Mouse (Mus musculus) lung, adult 18-20 months (tissue): ENCODE data around the gene Cartpt.
"Not testable (repeated sequence)": the region's sequence is repeated elsewhere in the genome, so short reads cannot be mapped to it uniquely, and the experiment has no call there.

Experiments
- DNase-seq, 2 experiments: peaks; one replicate each; pipeline ENCODE4 v3.0.0; 2022; ENCODE audit warnings: mixed read lengths in 2 of 2

The Cartpt gene

DNA sequence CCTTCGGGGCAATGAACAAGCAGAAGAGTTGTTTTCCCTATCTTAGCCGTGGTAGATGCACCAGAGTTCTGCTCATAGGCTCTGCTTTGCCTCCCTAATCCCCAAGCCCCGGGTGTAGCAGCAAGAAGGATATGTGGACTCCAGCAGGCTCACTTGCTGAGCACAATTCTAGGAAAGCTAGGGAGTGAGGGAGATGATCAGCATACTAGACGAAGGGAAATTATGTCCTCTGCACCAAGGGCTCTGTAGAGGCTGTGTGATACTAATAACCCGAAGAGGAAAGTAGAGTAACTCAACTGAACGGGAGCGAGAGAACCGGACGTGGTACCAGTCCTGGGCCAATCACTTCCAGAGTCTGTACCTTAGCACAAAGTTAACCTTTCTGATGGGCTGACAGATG is at the start of gene Cartpt:
Cartpt (minus strand) TSS at position 127 of the 400 bp plus-strand sequence.
- no peak for DNase-seq

DNA sequence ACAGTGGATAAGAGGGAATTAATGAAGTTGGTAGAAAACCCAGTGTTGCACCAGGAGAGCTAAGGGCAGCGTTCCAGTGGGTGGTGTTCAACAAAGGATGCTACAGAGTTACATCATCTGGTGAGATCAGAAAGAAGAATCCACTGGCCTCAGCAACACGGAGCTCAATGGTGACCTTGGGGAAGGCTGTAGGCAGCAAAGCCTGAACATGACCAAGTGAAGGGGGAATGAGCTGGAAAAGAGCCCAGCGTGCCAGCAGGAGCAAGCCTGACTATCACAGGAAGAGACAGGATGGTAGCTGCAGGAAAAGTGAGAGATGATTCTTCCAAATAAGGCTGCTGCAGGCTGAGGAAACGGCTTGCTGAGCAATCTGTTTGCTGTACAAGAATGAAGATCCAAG is 46.5 kb upstream of the Cartpt start:
- no peak for DNase-seq

DNA sequence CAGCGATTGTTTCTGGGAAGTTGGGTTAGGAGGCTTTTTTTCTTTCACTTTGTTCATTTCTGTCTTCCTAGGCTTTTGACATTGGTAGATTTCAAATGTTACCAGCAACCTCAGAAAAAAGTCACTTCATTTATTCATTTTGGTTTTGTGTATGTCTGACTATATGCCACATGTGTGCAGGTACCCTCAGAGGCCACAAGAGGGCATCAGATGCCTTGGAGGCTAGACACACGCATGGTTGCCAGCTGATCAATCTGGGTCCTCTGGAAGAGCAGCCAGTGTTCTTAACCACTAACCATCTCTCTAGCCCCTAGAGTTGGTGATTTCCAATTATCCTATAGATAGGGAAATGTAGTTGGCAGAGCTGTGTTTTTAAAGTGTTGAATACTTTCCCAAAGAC is 42.6 kb upstream of the Cartpt start:
- no peak for DNase-seq

DNA sequence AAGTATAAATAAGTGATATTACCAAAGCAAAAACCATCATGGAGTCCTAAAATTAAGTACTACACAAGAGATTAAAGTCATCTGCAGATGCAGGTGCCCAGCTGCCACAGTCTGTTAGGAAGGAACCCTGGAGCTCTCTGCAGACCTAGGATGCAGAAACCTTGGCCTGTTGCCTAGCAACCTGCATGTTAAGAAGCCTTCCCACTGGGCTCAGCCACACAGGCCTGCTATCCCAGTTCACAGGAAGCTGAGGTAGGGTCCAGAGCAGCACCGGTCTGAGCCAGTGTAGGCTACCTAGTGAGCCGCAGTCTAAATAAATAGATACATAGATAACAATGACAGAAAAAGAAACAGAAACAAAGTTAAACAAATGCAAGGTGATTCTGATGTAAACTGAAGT is 39.7 kb upstream of the Cartpt start:
- DNase-seq, result no peak

DNA sequence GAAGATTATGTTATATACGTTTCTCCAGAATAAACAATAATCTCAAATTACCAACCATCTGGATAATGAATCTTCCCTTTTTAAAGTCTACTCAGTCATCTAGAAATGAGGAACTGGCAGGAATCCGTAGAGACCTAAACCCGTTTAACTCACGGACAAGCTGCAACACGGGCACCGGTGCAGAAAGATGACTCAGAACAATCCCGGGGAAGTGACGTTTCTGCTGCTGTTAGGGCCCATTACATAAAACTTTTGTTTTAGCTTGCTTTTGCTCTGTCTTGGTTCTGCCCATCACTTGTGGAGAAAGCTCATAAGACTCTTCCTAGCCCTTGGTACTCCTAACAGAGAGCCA is 38.4 kb upstream of the Cartpt start:
- no peak for DNase-seq

GRCm38 (mm10) chr13:99938606-99939319 is 37.9 kb upstream of the Cartpt start:
- DNase-seq, result no peak

DNA sequence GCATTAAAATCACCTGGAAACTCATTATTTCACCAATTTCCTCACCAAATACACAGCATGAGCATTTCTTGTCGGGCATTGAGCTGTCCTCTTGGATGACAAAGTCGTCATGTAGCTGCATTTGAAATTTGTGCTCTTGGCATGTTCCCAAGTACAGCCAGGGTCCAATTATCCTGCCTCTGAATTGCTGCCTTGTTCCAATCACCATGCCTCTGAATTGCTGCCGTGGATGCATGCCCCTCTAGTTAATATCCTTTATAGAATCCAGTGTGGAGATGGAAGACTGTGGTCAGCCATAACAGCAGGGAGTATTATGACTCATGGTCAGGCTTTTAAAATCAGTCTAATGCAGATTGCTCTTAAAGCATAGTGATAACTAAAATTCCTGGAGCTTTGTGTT is 36.9 kb upstream of the Cartpt start:
- DNase-seq, result no peak

DNA sequence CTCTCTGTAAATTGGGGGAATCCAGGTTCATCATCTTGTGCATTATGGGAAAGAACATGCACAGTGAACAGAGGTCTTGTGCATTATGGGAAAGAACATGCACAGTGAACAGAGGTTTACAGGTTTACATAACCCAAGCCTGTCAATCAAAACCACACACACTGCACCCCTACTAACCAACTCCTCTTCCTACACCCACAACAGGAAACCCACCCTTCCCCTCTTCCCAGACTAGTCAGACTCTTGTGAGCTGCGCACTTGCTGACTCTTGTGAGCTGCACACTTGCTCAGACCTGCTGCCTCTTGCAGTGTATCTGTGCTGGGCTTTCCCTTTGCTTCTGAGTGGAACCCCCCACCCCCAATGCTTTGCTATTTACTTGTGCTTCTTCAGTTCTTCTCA is 31.5 kb upstream of the Cartpt start:
- no peak for DNase-seq

GRCm38 (mm10) chr13:99931502-99931901 is 30.6 kb upstream of the Cartpt start:
- DNase-seq, result no peak

DNA sequence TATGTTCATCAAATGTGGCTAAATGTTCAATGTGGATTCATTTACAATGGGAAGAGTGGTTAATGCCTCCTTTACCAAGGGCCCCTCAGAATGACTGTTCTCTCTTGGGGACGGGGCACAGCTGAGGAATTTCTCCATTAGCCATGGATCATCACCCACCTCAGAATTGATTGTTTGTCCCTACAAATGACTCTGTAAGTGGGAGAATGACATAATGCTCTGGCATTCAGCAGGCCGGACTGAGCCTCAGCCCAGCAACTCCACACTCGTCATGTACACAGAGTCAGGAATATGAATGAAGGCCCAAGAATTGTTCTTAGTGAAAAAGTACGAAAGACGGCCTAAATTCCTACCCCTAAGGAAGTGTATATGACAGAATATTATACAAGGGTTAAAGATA is 25.4 kb upstream of the Cartpt start:
- DNase-seq, result no peak

- no peak for DNase-seq
These were observed 14.7 kb upstream of the Cartpt start for GRCm38 (mm10) chr13:99915632-99916031.

GRCm38 (mm10) chr13:99900557-99900892 is 366 bp downstream of the Cartpt start:
- DNase-seq, result peak in 1 of 2 experiments; percentile 3

DNA sequence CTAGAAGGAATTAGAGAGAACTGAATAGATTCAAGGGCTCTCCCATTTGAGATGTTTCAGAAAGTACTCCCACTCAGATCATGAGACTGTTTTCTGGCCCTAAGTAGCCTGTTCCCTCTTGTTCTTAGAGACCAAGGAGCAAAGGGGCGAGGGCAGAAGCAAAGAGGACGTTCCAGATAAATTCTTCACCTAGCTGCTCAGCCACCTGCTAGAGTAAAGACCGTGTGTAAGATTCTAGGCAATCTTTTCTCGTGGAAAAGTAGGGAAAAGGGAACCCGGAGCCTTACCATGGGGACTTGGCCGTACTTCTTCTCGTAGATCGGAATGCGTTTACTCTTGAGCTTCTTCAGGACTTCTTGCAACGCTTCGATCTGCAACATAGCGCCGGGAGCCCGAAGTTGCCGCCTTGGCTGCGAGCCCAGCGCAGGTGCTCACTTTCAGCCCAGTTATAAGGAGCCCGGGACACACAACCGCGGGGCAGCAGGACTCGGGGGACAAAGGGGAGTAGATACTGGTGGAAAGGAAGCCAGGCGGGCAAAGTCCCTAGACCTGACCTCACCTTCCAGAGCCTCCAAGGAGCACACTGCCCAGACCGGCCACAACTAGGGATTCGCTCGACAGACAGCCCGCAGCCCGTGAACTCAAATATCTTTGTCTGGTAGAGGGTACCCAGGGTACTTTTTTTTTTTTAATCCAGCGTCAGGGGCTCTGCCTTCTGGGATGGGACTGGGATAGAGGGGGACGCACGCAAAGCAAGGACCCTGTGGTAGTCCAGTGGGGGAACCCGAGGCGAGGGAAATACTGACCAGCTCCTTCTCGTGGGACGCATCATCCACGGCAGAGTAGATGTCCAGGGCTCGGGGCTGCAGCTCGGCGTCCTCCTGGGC is 978 bp downstream of the Cartpt start:
- DNase-seq, result no peak

DNA sequence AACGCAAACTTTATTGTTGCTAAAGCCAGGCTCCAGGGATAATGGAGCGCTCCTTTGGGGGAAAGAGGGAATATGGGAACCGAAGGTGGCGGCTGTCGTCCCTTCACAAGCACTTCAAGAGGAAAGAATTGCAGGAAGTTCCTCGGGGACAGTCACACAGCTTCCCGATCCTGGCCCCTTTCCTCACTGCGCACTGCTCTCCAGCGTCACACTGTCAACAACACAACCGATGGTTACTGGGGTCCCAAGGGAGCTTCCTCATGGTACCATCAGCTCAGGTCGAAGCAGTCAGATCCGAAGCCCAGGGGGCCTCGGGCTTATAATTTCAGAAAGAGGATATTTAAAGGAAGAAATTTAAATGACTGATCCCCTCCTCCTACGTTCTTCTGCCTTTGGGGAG is 2.1 kb downstream of the Cartpt start:
- DNase-seq, result no peak

- DNase-seq, result no peak
These were observed 15.3 kb downstream of the Cartpt start for GRCm38 (mm10) chr13:99885636-99886035.

DNA sequence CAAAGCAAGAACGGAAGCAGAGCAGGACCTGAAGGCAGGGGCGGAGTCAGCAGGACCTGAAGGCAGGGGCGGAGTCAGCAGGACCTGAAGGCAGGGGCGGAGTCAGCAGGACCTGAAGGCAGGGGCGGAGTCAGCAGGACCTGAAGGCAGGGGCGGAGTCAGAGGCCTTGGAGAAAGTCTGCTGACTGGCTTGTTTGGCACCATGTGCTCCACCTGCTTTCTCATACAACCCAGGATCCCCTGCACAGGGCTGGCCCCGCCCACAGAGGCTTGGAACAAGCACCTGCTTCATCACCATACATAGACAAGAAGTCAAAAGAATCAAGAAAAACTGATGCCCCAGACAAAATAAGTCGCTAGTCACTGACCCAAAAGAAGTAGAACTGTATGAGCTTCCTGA is 19.1 kb downstream of the Cartpt start:
- DNase-seq, result not testable (repeated sequence)

- no peak for DNase-seq
These were observed 21.2 kb downstream of the Cartpt start for GRCm38 (mm10) chr13:99879696-99880095.

DNA sequence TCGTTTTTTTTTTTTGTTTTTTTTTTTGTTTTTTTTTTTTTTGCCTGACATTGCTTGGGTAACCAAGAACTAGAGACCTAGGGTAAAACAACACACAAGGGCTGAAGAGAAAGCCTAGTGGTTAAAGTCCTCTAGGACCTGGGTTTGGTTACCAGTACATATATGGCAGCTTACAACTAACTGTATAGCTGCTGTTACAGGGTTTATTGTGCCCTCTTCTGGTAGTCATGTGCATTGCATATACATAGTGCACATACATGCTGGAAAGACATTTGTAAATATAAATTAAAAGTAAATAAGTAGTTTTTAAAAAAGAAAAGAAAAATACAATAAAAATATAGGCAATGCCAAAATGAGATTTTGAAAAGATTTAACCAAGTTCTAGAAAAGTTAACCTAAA is 28.8 kb downstream of the Cartpt start:
- no peak for DNase-seq

DNA sequence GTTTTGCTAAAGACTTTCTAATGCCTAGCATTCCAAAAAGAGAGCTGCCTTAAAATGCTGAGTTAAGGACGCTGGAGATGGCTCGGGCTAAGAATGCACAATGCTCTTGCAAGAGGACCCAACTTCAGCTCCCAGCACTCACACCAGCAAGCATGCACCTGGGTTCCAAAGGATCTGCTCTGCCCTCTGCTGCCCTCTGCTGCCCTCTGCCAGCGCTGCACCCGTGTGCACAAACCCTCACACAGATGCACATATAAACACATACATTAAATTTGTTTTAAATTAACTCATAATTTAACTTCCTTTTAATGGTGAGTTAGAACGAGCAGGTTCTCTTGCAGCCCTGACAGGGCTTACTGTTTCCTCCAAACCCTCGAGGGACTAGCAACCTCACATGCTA is 32.5 kb downstream of the Cartpt start:
- DNase-seq, result no peak

- DNase-seq, result no peak
These were observed 36.6 kb downstream of the Cartpt start for GRCm38 (mm10) chr13:99864331-99864730.

GRCm38 (mm10) chr13:99860670-99861069 is 40.2 kb downstream of the Cartpt start:
- DNase-seq, result no peak

DNA sequence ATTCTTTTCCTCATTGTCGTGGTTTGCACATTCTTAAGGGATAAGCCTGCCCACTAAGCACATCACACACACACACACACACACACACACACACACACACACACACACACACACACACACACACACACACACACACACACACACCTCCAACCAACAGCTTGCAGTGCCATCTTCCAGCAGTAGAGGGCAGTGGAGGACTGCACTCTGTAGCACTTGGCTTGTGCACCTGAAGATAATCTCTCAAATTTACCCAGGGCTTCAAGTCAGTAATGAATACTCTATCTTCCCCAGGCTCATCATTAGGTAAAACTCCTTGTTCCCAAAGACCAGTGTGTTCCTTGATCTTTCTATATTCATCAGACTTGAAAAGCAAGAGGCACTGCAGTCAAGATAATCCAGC is 41.8 kb downstream of the Cartpt start:
- no peak for DNase-seq

DNA sequence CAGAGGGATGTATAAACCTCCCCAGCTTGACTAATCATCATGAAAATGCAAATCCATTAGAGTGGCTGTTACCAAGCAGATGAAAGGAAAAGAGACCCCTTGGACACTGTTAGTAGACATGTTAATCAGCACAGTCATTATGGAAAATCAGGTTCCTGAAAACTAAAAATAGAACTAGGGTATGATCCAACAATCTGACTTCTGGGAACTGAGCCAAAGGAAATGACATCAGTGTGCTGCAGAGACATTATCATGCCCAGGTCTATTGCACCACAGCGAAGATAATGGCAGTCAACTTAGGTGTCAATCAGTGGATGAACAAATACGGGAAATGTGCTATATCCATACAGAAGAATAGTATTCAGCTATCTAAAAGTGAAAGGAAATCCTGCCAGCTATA is 43.0 kb downstream of the Cartpt start:
- DNase-seq, result no peak

DNA sequence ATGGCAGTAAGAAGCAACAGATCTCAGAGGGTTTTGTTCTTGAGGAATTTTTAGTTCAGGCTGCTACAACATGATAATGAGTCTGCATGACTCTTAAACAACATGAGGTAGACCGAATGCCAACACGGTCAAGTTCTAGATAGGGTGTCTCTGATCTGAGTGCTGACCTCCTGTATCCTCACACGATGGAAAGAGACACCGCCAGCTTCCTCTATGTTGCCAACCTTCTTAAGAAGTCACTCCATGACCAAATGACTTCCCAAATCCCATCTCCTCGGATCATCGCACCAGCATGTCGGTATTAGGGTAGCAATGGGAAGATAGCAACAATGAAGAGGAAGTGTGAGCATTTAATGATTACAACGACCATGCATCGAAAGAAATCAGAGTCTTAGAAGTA is 43.6 kb downstream of the Cartpt start:
- DNase-seq, result no peak

DNA sequence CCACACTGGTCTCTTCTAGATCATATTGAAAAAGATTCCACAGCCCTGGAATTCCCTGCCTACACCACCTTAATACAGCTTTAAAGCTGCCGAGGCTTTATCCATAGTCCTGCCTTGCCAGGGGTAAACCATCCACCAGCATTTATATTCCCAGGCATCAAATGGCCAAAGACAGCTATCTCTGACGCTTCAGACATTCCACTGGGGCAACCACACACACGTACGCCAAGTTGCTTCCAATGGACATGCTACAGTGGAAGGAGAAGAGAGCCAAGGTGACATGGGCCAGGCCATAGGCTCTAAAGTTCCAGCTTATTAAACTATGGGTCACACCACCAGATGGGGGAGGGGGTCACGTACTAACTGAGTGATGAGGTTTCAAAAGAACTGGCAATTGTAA is 45.7 kb downstream of the Cartpt start:
- DNase-seq, result no peak
